Mouse (Mus musculus) left cerebral cortex, adult 2 months (tissue): ENCODE data around the gene Tsr3. TPM values are rescaled to one million over a fixed set of nuclear protein-coding genes. Genes with fewer than 3 reads are reported as not detected.

Experiments used
- DNase-seq, 2 experiments: peaks; one replicate each; pipeline ENCODE4 v3.0.0; 2021 to 2022; ENCODE audit warnings: low spot score in 2 of 2, mixed read lengths in 1 of 2; ENCODE audit errors: extremely low spot score in 1 of 2
- H3K27ac ChIP-seq: fragments of 200-600 bp; 2 replicates; pipeline ENCODE4 v1.8.1; 2022
- H3K4me3 ChIP-seq: fragments of 200-600 bp; 2 replicates; pipeline ENCODE4 v1.8.1; 2022
- CTCF ChIP-seq: fragments of 200-600 bp; IDR thresholded peaks from 2 replicates; pipeline ENCODE4 v1.8.1; 2022; ENCODE audit warnings: antibody characterized with exemption, mild to moderate bottlenecking, moderate library complexity
- intact Hi-C: fragments of 180-260 bp; cut with DNase I; formaldehyde crosslinking; loops from one replicate; pipeline ENCODE4 v1.15.1; 2025
- microRNA-seq, 2 experiments: library from miRNA; unstranded; fragments of <30 nt; microRNA quantifications; one replicate each; pipeline ENCODE4 v1.2.0; 2021
- total RNA-seq, 2 experiments: library from RNA; stranded (reverse); gene quantifications; 2 replicates each; pipeline ENCODE4 v1.2.3; 2021

The Tsr3 gene
- total RNA-seq, 2 experiments from 2014 or later: 24.6 to 25.9 TPM

DNA sequence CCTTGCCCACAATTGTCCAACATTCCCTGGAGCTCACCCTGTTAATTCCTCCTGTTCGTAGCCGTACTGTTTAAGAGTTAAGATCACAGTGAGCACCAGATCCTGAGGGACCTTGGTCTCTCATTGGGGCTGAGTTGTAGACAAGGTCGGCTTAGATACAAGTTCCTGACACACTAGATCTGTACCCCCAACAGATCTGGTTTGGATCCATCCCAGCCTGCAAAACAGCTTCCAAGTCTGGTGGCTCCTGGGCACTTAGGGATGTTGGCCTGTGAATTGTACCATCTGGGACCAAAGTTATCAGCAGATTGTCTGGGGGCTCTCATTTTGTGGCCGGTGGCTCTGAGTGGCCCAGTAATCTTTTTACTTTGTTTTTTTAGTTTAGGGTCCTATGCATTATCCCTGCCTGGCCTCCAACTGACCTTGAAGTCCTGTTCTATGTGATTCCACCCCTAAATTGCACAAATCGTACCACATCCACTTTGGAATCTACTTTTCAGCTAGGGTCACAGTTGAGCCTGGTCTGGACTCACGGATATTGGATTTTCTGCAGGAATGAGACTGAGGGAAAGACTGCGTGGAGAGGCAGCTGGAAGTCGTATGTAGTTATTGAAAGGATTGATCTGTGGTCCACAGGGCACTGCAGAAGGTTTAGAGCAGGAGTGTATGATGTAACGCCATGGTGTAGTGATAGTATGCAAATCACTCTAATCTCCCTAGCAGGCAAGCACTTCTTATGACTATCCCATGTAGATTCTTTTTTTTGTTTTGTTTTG is 34.8 kb downstream of the Tsr3 start, which contains the start of gene Ube2i:
Gene Ube2i (minus strand): TSS at position 52 of the 776 bp plus-strand sequence.
- no peak for TF ChIP-seq CTCF
- Histone ChIP-seq H3K4me3 (peak within 1 kb of the TSS; percentile 99), H3K27ac (peak within 1 kb of the TSS; percentile 100)
- intact Hi-C loops: loop anchor here (5.0 kb wide), 2 partner anchors 92 to 157 kb away; partner anchors contain the start of genes BC003965 and Telo2
- no peak for DNase-seq

DNA sequence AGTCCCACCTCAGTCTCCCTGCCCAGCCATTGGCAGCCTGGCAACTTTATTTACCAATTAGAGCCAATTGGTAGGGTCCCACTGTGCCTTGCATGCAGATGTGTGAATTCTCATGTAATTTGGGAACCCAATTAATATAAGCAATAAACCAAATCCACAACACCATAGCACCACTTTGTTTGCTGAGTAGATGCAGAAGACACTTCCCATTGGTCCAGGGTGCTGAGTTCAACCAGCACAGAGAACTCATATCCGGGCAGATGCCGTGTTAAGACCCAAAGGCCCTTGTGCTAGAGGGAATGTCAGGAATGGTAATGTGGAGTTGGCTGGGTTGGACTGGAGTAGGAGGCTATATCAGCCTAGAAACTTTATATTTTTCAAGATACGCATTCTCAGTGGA is 35.9 kb downstream of the Tsr3 start:
- H3K4me3 ChIP-seq: no peak overlapping the region
- H3K27ac ChIP-seq: no peak overlapping the region
- intact Hi-C loops: no loop called here
- no peak for DNase-seq
- TF ChIP-seq CTCF: no peak

- DNase-seq: no peak
- no peak overlapping the region for H3K27ac ChIP-seq
- no peak for TF ChIP-seq CTCF
- intact Hi-C loops: no loop called here
- H3K4me3 ChIP-seq: no peak overlapping the region
Measured at GRCm38 (mm10) chr17:25282133-25282532, 42.2 kb downstream of the Tsr3 start.

DNA sequence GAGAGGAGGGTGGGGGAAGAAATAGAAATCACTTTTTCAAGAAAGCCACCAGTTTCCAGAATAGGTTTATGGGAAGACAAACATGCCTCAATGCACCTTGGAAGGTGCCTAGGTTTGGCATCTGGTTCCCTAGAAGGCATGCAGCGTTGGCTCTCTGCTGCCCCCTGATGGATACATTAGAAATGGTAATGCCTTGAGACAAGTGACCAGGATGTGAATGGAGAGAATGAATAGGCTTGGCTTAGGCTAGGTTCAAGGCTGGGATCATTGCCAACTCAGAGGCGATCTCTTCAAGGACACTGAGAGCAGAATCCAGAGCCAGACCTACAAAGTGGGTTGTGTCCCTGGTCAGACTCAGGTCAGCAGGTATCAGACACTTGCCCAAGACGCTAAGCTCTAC is 45.1 kb downstream of the Tsr3 start:
- peak; percentile 35 to 42 for DNase-seq
- H3K4me3 ChIP-seq: no peak overlapping the region
- intact Hi-C loops: loop anchor here (5.0 kb wide), 1 partner anchor 187 kb away; no protein-coding TSS in a partner anchor

GRCm38 (mm10) chr17:25288842-25289241 is 48.9 kb downstream of the Tsr3 start:
- Histone ChIP-seq H3K4me3 (no peak overlapping the region), H3K27ac (no peak overlapping the region)
- intact Hi-C loops: loop anchor here (2.0 to 5.0 kb wide), 2 partner anchors 76 to 183 kb away; no protein-coding TSS in a partner anchor
- TF ChIP-seq CTCF: peak; percentile 81
- peak; percentile 35 for DNase-seq

More for the DNA sequence above, 45.1 kb downstream of the Tsr3 start:
- no peak overlapping the region for H3K27ac ChIP-seq
- peak; percentile 93 for TF ChIP-seq CTCF

GRCm38 (mm10) chr17:25290411-25290810 is 50.4 kb downstream of the Tsr3 start:
- intact Hi-C loops: no loop called here

More at GRCm38 (mm10) chr17:25290411-25290810, 50.4 kb downstream of the Tsr3 start:
- H3K4me3 ChIP-seq: no peak overlapping the region
- DNase-seq: no peak
- no peak for TF ChIP-seq CTCF
- H3K27ac ChIP-seq: no peak overlapping the region

Small RNAs within 50 kb of the gene (microRNA-seq; reads per million reads assigned to microRNA genes)
- gene Mir3547: 75.0 to 78.4 reads per million in 2 experiments

Other genes starting within 250 kb of the Tsr3 start
- 10 to 100 TPM; 31.9 to 33.9 TPM for gene Cramp1l, start 224.4 kb upstream of the Tsr3 start, total RNA-seq
- gene Ift140, start 224.1 kb upstream of the Tsr3 start, total RNA-seq: 10 to 100 TPM; 17.9 to 21.0 TPM
- gene Tmem204, start 156.6 kb upstream of the Tsr3 start, total RNA-seq: 10 to 100 TPM in 1 of 2 experiments, 1 to 10 TPM in 1; 9.5 to 11.1 TPM
- gene Telo2, start 124.2 kb upstream of the Tsr3 start, total RNA-seq: 10 to 100 TPM; 25.8 to 30.7 TPM
- under 1 TPM; 0.33 to 0.63 TPM for gene Ptx4, start 119.4 kb upstream of the Tsr3 start, total RNA-seq
- 10 to 100 TPM; 48.5 to 53.9 TPM for gene Clcn7, start 106.8 kb upstream of the Tsr3 start, total RNA-seq
- under 1 TPM in 1 of 2 experiments, not detected in 1; 0.14 TPM for gene Ccdc154, start 77.7 kb upstream of the Tsr3 start, total RNA-seq
- not detected for gene Gm38655, start 64.7 kb upstream of the Tsr3 start, total RNA-seq
- 10 to 100 TPM; 20.2 to 20.8 TPM for gene BC003965, start 55.6 kb upstream of the Tsr3 start, total RNA-seq
- 10 to 100 TPM; 39.0 to 40.7 TPM for gene Unkl, start 51.8 kb upstream of the Tsr3 start, total RNA-seq
- gene Gnptg, start within 50 bp of the Tsr3 start, total RNA-seq: 10 to 100 TPM; 78.1 to 81.4 TPM
- gene Baiap3, start 16.2 kb downstream of the Tsr3 start, total RNA-seq: 10 to 100 TPM; 14.8 to 29.8 TPM
- gene Ube2i, start 34.5 kb downstream of the Tsr3 start, total RNA-seq: 100 to 1,000 TPM; 215 to 223 TPM
- not detected for gene Prss34, start 58.2 kb downstream of the Tsr3 start, total RNA-seq
- not detected for gene Prss28, start 68.5 kb downstream of the Tsr3 start, total RNA-seq
- gene Prss29, start 78.5 kb downstream of the Tsr3 start, total RNA-seq: not detected
- gene Tpsab1, start 105.4 kb downstream of the Tsr3 start, total RNA-seq: not detected
- gene Tpsb2, start 126.1 kb downstream of the Tsr3 start, total RNA-seq: not detected
- not detected for gene Tpsg1, start 129.1 kb downstream of the Tsr3 start, total RNA-seq
- 10 to 100 TPM; 45.2 to 48.0 TPM for gene Cacna1h, start 193.6 kb downstream of the Tsr3 start, total RNA-seq
- 1 to 10 TPM; 2.1 to 2.4 TPM for gene Tekt4, start 214.4 kb downstream of the Tsr3 start, total RNA-seq